Mouse (Mus musculus): ENCODE measurements around the gene Glo1. TPM values are rescaled to one million over a fixed set of nuclear protein-coding genes. Genes with fewer than 3 reads are reported as not detected.
"Not testable (repeated sequence)": the region's sequence is repeated elsewhere in the genome, so short reads cannot be mapped to it uniquely, and the experiment has no call there.

The Glo1 gene
- polyA plus RNA-seq, 1 experiment, result 181 TPM

DNA sequence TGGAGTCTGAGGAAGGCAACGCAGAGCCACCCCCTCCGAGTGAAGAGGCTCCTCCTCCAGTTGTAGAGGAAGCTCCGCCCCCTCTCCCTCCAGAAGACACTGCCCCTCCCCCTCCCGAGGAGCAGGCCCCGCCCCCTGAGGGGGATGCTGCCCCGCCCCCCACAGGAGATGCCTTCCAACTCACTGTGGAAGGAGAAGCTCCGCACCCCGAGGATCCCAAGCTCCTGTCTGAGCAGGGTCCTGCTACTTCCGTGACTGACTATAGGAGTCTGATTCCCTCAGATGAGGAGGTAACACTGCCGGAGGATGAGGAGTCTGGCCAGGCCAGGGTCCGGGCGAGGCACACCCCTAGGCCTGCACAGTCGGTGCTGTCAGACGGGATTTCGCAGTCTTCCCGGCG lies 8.7 kb upstream of the Glo1 start:
- H3K79me2 ChIP-seq (ENCODE audit: control insufficient read depth, insufficient read depth), result no peaks in the 10 kb centered on the region
- H3ac ChIP-seq (ENCODE audit: control insufficient read depth, insufficient read length), result no peak overlapping the region
- peaks cover 11% of the 10 kb centered on the region for H3K27me3 ChIP-seq (ENCODE audit: control insufficient read depth, insufficient read depth, insufficient read length)
- no peaks in the 10 kb centered on the region for H3K36me3 ChIP-seq (ENCODE audit: control insufficient read depth, insufficient read depth)
- H3K4me2 ChIP-seq (ENCODE audit: low read depth), result no peak overlapping the region
- H3K4me3 ChIP-seq, result no peak overlapping the region
- TF ChIP-seq TCF3 (IDR thresholded peaks at IDR 0.05; ENCODE audit: insufficient read length, low read depth) (no peak), E2F4 (IDR thresholded peaks at IDR 0.05; ENCODE audit: insufficient read depth) (no peak), CEBPB (IDR thresholded peaks at IDR 0.05; ENCODE audit: insufficient read depth, poor library complexity, severe bottlenecking) (no peak), MYOD1 (IDR thresholded peaks at IDR 0.05; ENCODE audit: control insufficient read depth in 1 of 3, insufficient read length in 2 of 3, low read depth in 2 of 3) (no peak), USF1 (IDR thresholded peaks at IDR 0.05; ENCODE audit: low read depth) (no peak), REST (IDR thresholded peaks at IDR 0.05; ENCODE audit: insufficient read depth, insufficient read length) (no peak)

DNA sequence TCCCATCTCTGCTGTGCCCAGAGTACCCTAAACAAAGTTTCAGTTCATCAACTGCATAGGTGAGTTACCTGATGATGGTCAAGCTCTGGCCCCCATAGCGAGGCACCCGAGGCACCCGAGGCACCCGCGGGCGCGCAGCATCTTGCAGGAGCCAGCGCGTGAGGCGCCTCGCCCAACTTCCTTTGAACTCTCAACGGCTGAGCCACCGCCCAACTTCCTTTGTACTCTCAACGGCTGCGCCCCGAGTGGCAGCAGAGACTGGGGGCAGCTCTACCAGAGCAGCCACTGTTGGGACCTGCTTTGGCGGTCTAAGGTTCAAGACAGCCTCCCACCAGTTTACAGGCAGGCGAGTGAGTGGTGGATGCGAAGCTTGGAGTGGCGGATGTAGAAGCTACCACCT lies 2.5 kb downstream of the Glo1 start, which contains the start of gene Dnah8:
Dnah8 (plus strand) TSS at position 223 of the 400 bp plus-strand sequence.
- not testable (repeated sequence) for H3K79me2 ChIP-seq (ENCODE audit: control insufficient read depth, insufficient read depth); H3K27me3 ChIP-seq (ENCODE audit: control insufficient read depth, insufficient read depth, insufficient read length); H3K36me3 ChIP-seq (ENCODE audit: control insufficient read depth, insufficient read depth); H3ac ChIP-seq (ENCODE audit: control insufficient read depth, insufficient read length); H3K4me2 ChIP-seq (ENCODE audit: low read depth); H3K4me3 ChIP-seq

DNA sequence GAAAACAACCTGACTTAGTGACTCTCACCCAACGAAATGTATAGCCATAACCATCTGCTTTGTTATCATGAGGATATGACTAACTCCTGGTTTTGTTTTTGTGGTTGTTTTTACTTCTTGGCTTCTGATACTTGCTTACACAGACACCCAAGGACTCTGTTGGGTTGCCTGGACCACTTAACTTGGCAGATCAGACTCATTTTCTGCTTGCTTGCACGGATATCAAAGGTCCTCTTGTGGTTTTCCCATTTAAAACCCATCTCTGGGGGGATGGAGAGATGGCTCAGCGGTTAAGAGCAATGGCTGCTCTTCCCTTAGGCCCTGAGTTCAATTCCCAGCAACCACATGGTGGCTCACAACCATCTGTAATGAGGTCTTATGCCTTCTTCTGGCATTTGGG lies 3.5 kb downstream of the Glo1 start:
- Histone ChIP-seq H3ac (ENCODE audit: control insufficient read depth, insufficient read length) (no peak overlapping the region), H3K36me3 (ENCODE audit: control insufficient read depth, insufficient read depth) (no peaks in the 10 kb centered on the region), H3K27me3 (ENCODE audit: control insufficient read depth, insufficient read depth, insufficient read length) (no peaks in the 10 kb centered on the region), H3K4me2 (ENCODE audit: low read depth) (no peak overlapping the region), H3K79me2 (ENCODE audit: control insufficient read depth, insufficient read depth) (no peaks in the 10 kb centered on the region), H3K4me3 (no peak overlapping the region)
- no peak for TF ChIP-seq MYOG (IDR thresholded peaks at IDR 0.05; ENCODE audit: control insufficient read depth in 1 of 3, insufficient read depth in 1 of 3, insufficient read length in 2 of 3, low read depth in 2 of 3)
- TF ChIP-seq E2F4 (IDR thresholded peaks at IDR 0.05; ENCODE audit: insufficient read depth), result no peak
- TF ChIP-seq SRF (IDR thresholded peaks at IDR 0.05; ENCODE audit: control insufficient read depth, insufficient read length, low read depth), result no peak
- TF ChIP-seq CEBPB (IDR thresholded peaks at IDR 0.05; ENCODE audit: insufficient read depth, poor library complexity, severe bottlenecking), result no peak
- no peak for TF ChIP-seq TCF12 (IDR thresholded peaks at IDR 0.05; ENCODE audit: insufficient read depth, poor library complexity, severe bottlenecking)
- no peak for TF ChIP-seq MAX (IDR thresholded peaks at IDR 0.05; ENCODE audit: low read depth)
- no peak for TF ChIP-seq TCF3 (IDR thresholded peaks at IDR 0.05; ENCODE audit: insufficient read length, low read depth)
- TF ChIP-seq MYOD1 (IDR thresholded peaks at IDR 0.05; ENCODE audit: control insufficient read depth in 1 of 3, insufficient read length in 2 of 3, low read depth in 2 of 3), result no peak
- no peak for TF ChIP-seq POLR2A (IDR thresholded peaks at IDR 0.05; ENCODE audit: insufficient read length, low read depth)
- no peak for TF ChIP-seq USF1 (IDR thresholded peaks at IDR 0.05; ENCODE audit: low read depth)
- no peak for TF ChIP-seq POLR2AphosphoS2 (IDR thresholded peaks at IDR 0.05; ENCODE audit: insufficient read length, low read depth)

DNA sequence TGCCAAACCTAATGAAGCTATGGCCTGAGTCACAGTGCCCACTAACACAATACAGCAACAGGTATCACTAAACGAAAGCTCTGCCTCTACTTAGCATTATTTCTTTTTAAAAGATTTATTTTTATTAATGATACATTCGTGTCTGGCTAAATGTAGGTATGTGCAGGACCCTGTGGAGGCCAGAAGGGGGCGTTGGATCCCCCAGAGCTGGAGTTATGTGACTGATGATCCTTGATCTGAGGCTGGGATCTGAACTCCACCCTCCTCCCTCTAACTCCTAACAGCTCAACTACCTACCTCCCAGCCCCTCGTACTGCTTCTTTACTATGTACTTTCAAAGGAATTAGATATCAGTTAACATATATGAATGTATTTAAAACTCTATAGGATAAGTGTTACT lies 5.2 kb downstream of the Glo1 start:
- no peaks in the 10 kb centered on the region for H3K36me3 ChIP-seq (ENCODE audit: control insufficient read depth, insufficient read depth)
- H3K27me3 ChIP-seq (ENCODE audit: control insufficient read depth, insufficient read depth, insufficient read length), result no peaks in the 10 kb centered on the region
- no peaks in the 10 kb centered on the region for H3K79me2 ChIP-seq (ENCODE audit: control insufficient read depth, insufficient read depth)
- no peak overlapping the region for H3K4me3 ChIP-seq
- H3K4me2 ChIP-seq (ENCODE audit: low read depth), result no peak overlapping the region
- no peak overlapping the region for H3ac ChIP-seq (ENCODE audit: control insufficient read depth, insufficient read length)
- no peak for TF ChIP-seq POLR2A (IDR thresholded peaks at IDR 0.05; ENCODE audit: insufficient read length, low read depth)
- TF ChIP-seq MAX (IDR thresholded peaks at IDR 0.05; ENCODE audit: low read depth), result no peak
- no peak for TF ChIP-seq TCF3 (IDR thresholded peaks at IDR 0.05; ENCODE audit: insufficient read length, low read depth)
- no peak for TF ChIP-seq E2F4 (IDR thresholded peaks at IDR 0.05; ENCODE audit: insufficient read depth)
- TF ChIP-seq REST (IDR thresholded peaks at IDR 0.05; ENCODE audit: insufficient read depth, insufficient read length), result no peak
- TF ChIP-seq CEBPB (IDR thresholded peaks at IDR 0.05; ENCODE audit: insufficient read depth, poor library complexity, severe bottlenecking), result no peak

DNA sequence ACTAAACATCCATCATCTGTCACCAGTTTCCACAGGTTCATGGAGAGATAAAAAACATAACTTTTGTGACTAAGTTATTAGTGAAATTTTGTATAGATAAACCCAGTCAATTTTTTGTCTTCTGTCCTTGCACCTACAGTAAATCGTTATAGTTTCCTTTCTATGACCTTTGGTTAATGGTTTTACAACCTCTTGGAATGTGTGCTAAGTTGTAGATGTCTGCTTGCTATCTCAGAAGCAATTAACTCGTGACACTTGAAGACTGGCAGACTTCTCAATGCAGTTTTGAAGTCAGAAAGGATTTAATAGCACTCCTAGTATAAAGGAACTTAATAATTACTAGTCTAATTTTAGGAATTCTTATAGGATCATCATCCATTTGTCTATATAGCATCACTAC lies 6.1 kb downstream of the Glo1 start:
- TF ChIP-seq CEBPB (IDR thresholded peaks at IDR 0.05; ENCODE audit: insufficient read depth, poor library complexity, severe bottlenecking), result no peak
- TF ChIP-seq REST (IDR thresholded peaks at IDR 0.05; ENCODE audit: insufficient read depth, insufficient read length), result no peak
- no peak for TF ChIP-seq SRF (IDR thresholded peaks at IDR 0.05; ENCODE audit: control insufficient read depth, insufficient read length, low read depth)
- TF ChIP-seq TCF12 (IDR thresholded peaks at IDR 0.05; ENCODE audit: insufficient read depth, poor library complexity, severe bottlenecking), result no peak
- no peak for TF ChIP-seq MYOD1 (IDR thresholded peaks at IDR 0.05; ENCODE audit: control insufficient read depth in 1 of 3, insufficient read length in 2 of 3, low read depth in 2 of 3)
- TF ChIP-seq E2F4 (IDR thresholded peaks at IDR 0.05; ENCODE audit: insufficient read depth), result no peak
- no peak for TF ChIP-seq TCF3 (IDR thresholded peaks at IDR 0.05; ENCODE audit: insufficient read length, low read depth)
- no peak for TF ChIP-seq POLR2A (IDR thresholded peaks at IDR 0.05; ENCODE audit: insufficient read length, low read depth)
- no peak for TF ChIP-seq POLR2AphosphoS2 (IDR thresholded peaks at IDR 0.05; ENCODE audit: insufficient read length, low read depth)
- no peak for TF ChIP-seq USF1 (IDR thresholded peaks at IDR 0.05; ENCODE audit: low read depth)
- no peak for TF ChIP-seq MAX (IDR thresholded peaks at IDR 0.05; ENCODE audit: low read depth)
- TF ChIP-seq MYOG (IDR thresholded peaks at IDR 0.05; ENCODE audit: control insufficient read depth in 1 of 3, insufficient read depth in 1 of 3, insufficient read length in 2 of 3, low read depth in 2 of 3), result no peak
- no peak overlapping the region for H3ac ChIP-seq (ENCODE audit: control insufficient read depth, insufficient read length)
- H3K27me3 ChIP-seq (ENCODE audit: control insufficient read depth, insufficient read depth, insufficient read length), result no peaks in the 10 kb centered on the region
- no peaks in the 10 kb centered on the region for H3K36me3 ChIP-seq (ENCODE audit: control insufficient read depth, insufficient read depth)
- no peak overlapping the region for H3K4me3 ChIP-seq
- H3K79me2 ChIP-seq (ENCODE audit: control insufficient read depth, insufficient read depth), result no peaks in the 10 kb centered on the region
- H3K4me2 ChIP-seq (ENCODE audit: low read depth), result no peak overlapping the region

All from myocyte (in vitro differentiated cells).